Mouse (Mus musculus): ENCODE measurements around the gene Bpifb4.

Gene Bpifb4

GRCm38 (mm10) chr2:153937843-153938242 is at the start of gene Bpifb4:
Bpifb4 (plus strand) TSS chr2:153938212.
- DNase-seq: no peak

GRCm38 (mm10) chr2:153899111-153899510 is 38.9 kb upstream of the Bpifb4 start:
- DNase-seq: no peak

- DNase-seq: no peak
These were observed 37.9 kb upstream of the Bpifb4 start, which contains the start of gene Bpifb6 for GRCm38 (mm10) chr2:153900088-153900487. Bpifb6 (plus strand) TSS chr2:153900388.

GRCm38 (mm10) chr2:153902726-153903125 is 35.3 kb upstream of the Bpifb4 start:
- no peak for DNase-seq

- DNase-seq: no peak
These were observed 31.4 kb upstream of the Bpifb4 start for GRCm38 (mm10) chr2:153906626-153907025.

- DNase-seq: no peak
These were observed 23.9 kb upstream of the Bpifb4 start for GRCm38 (mm10) chr2:153914151-153914550.

- no peak for DNase-seq
These were observed 20.1 kb upstream of the Bpifb4 start, which contains the start of gene Bpifb3 for GRCm38 (mm10) chr2:153917930-153918329. Bpifb3 (plus strand) TSS chr2:153918230.

- no peak for DNase-seq
These were observed 16.8 kb upstream of the Bpifb4 start for GRCm38 (mm10) chr2:153921246-153921645.

- no peak for DNase-seq
These were observed 8.1 kb upstream of the Bpifb4 start for GRCm38 (mm10) chr2:153929871-153930413.

GRCm38 (mm10) chr2:153931125-153931524 is 6.9 kb upstream of the Bpifb4 start:
- no peak for DNase-seq

- DNase-seq: no peak
These were observed 4.7 kb upstream of the Bpifb4 start for GRCm38 (mm10) chr2:153933311-153933710.

GRCm38 (mm10) chr2:153935348-153935747 is 2.7 kb upstream of the Bpifb4 start:
- no peak for DNase-seq

GRCm38 (mm10) chr2:153943537-153943936 is 5.5 kb downstream of the Bpifb4 start:
- peak in 1 of 2 experiments; percentile 8 for DNase-seq

- no peak for DNase-seq
These were observed 6.6 kb downstream of the Bpifb4 start for GRCm38 (mm10) chr2:153944567-153944966.

- no peak for DNase-seq
These were observed 14.9 kb downstream of the Bpifb4 start for GRCm38 (mm10) chr2:153952897-153953296.

- DNase-seq: peak in 1 of 2 experiments; percentile 31
These were observed 15.8 kb downstream of the Bpifb4 start for GRCm38 (mm10) chr2:153953836-153954235.

GRCm38 (mm10) chr2:153962821-153963331 is 24.9 kb downstream of the Bpifb4 start:
- DNase-seq: no peak

- DNase-seq: no peak
These were observed 25.3 kb downstream of the Bpifb4 start for GRCm38 (mm10) chr2:153963334-153963733.

GRCm38 (mm10) chr2:153970221-153970620 is 32.2 kb downstream of the Bpifb4 start:
- no peak for DNase-seq

GRCm38 (mm10) chr2:153974582-153974981 is 36.6 kb downstream of the Bpifb4 start, which contains the start of gene Bpifa6:
Bpifa6 (plus strand) TSS chr2:153974945.
- no peak for DNase-seq

GRCm38 (mm10) chr2:153995770-153996169 is 57.8 kb downstream of the Bpifb4 start:
- peak in 1 of 2 experiments; percentile 13 for DNase-seq

- DNase-seq: no peak
These were observed 62.5 kb downstream of the Bpifb4 start for GRCm38 (mm10) chr2:154000501-154000900.

- DNase-seq: no peak
These were observed 63.0 kb downstream of the Bpifb4 start for GRCm38 (mm10) chr2:154001056-154001455.

- no peak for DNase-seq
These were observed 66.4 kb downstream of the Bpifb4 start for GRCm38 (mm10) chr2:154004456-154004855.

GRCm38 (mm10) chr2:154005094-154005493 is 67.1 kb downstream of the Bpifb4 start:
- DNase-seq: no peak
